Mouse (Mus musculus): Measurements from ENCODE around the gene Rad51b. TPM values are rescaled to one million over a fixed set of nuclear protein-coding genes. Genes with fewer than 3 reads are reported as not detected.

The Rad51b gene
- polyA plus RNA-seq, 1 experiment from 2014 or later = 6.6 TPM

DNA sequence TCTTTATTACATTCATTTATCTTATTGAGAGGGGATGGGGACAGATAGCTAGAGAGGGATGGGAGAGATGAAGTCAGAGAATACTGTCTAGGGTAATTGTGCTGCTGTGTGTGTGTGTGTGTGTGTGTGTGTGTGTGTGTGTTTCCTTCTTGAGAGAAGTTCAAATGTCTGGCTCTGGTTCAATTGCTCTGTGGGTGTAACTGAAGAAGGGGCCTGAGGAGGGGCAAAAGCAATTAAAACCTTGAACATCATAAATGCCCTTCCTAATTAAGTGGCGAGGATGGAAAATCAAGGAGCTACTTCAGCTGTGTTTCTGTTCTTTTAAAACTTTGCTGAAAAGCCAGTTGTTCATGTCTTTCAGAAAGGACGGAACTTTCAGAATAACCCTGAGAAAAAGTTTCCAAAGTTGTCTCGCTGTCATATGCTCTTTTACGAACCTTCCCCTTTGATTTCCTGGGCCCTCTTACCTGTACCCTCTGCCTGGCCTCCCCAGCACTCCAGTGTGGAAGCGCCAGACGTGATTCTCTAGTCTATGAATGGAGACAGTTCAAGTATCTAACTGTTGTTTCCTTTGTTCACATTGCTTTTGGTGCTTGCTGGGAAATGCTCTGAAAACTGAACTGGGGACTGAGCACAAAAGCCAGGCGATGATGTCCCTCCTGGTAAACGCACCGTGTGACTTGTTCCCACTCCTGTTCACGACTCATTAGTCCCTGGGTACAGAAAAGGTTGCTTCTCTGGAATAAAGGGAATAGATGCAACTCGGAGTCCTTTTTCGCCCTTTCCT is 158.2 kb downstream of the Rad51b start:
- DNase-seq (ENCODE audit: low spot score) = no peak
- Histone ChIP-seq H3K27ac (peak overlapping the region; percentile 37), H3K9me3 (no peaks in the 10 kb centered on the region), H3K36me3 (no peaks in the 10 kb centered on the region), H3K27me3 (ENCODE audit: insufficient read depth, poor library complexity, severe bottlenecking) (no peaks in the 10 kb centered on the region), H3K4me1 (replicated peaks) (peaks cover 19% of the 10 kb centered on the region), H3K4me3 (no peak overlapping the region)
- 58% methylated on average over 12 of the region's 12 CpGs for whole genome bisulfite sequencing

DNA sequence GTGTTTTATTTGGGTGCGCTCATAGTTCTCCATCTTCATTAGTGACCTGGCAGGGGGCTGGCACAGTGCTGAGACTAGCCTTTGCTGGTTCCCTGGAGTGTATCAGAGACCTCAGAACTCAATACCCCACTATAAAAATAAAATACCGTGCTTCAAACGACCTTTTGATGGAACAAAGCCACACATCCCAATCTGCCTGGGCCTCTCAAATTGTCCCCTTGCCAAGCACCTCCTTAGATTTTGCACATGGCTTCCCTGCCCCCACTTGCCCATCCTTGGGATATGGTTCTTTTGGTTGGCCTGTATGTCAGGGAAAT is 158.7 kb downstream of the Rad51b start:
- WGBS = 40% methylated on average over 3 of the region's 3 CpGs
- Histone ChIP-seq H3K36me3 (no peaks in the 10 kb centered on the region), H3K4me1 (replicated peaks) (peaks cover 19% of the 10 kb centered on the region), H3K9me3 (no peaks in the 10 kb centered on the region), H3K27ac (peak overlapping the region; percentile 37), H3K27me3 (ENCODE audit: insufficient read depth, poor library complexity, severe bottlenecking) (no peaks in the 10 kb centered on the region), H3K4me3 (no peak overlapping the region)
- no peak for DNase-seq (ENCODE audit: low spot score)

DNA sequence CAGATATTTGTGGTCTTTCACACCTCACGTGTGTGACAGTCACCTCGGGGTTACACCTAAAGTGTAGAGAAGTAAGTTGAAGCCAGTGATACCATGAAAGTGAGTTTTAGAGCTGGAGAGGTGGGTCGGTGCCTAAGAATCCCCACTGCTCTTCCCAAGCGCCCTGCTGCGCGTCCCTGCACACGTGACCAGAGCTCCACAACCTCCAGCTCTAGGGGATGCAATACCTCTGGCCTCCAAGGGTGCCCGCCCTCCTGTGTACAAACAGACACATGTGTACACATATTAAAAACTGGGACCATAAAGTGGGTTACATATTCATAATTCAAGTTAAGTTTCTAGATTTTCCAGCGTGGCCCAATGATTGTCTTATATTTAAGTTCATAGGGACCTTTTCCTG is 159.2 kb downstream of the Rad51b start:
- no peaks in the 10 kb centered on the region for H3K27me3 ChIP-seq (ENCODE audit: insufficient read depth, poor library complexity, severe bottlenecking)
- H3K4me1 ChIP-seq (replicated peaks) = peaks cover 19% of the 10 kb centered on the region
- H3K27ac ChIP-seq = peak overlapping the region; percentile 37
- DNase-seq (ENCODE audit: low spot score) = no peak
- WGBS = 90% methylated on average over 9 of the region's 9 CpGs
- H3K4me3 ChIP-seq = no peak overlapping the region
- no peaks in the 10 kb centered on the region for H3K9me3 ChIP-seq
- H3K36me3 ChIP-seq = no peaks in the 10 kb centered on the region

DNA sequence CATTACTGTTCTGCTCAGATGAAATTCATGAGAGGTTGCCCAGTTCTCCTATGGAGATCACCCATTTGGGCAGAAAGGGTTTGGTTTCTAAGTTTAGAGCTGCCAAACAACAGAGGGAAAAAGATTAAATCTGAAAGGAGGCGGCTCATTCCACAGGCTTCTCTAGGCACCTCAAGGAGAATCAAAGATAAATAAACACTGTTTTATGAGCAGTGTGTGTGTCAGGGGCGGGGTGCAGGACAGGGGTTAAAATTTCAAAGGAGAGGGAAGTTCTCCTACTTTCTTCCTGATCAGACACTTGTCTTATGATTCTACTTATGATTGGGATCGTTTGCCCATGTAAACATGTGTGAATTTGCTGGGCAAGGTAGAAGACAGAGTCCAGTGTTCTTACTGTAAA is 166.3 kb downstream of the Rad51b start:
- no peak for DNase-seq (ENCODE audit: low spot score)
- Histone ChIP-seq H3K9me3 (no peaks in the 10 kb centered on the region), H3K27ac (no peak overlapping the region), H3K4me1 (replicated peaks) (0 out of 2 replicates have a peak, but pooled peaks cover 3% of the 10 kb centered on the region), H3K27me3 (ENCODE audit: insufficient read depth, poor library complexity, severe bottlenecking) (no peaks in the 10 kb centered on the region), H3K36me3 (no peaks in the 10 kb centered on the region), H3K4me3 (no peak overlapping the region)
- 81% methylated on average over 3 of the region's 3 CpGs for WGBS

DNA sequence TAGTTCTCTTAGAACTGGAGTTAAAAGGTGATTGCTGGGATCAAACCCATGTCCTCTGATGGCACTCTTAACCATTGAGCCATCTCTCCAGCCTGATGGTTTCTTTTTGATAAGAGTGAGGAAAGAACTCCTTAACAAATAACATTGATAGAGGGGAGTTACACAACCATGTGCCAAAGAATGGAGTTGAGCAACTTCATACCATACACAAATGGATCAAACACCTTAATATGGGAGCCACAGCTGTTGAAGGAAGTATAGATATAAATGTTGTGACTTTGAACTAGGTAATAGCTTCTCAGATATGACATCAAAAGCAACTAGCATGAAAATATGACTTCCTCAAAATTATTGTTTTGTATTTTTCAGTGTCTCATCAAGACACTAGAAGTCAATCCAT is 173.0 kb downstream of the Rad51b start:
- Histone ChIP-seq H3K27me3 (ENCODE audit: insufficient read depth, poor library complexity, severe bottlenecking) (no peaks in the 10 kb centered on the region), H3K4me3 (no peak overlapping the region), H3K36me3 (no peaks in the 10 kb centered on the region)

DNA sequence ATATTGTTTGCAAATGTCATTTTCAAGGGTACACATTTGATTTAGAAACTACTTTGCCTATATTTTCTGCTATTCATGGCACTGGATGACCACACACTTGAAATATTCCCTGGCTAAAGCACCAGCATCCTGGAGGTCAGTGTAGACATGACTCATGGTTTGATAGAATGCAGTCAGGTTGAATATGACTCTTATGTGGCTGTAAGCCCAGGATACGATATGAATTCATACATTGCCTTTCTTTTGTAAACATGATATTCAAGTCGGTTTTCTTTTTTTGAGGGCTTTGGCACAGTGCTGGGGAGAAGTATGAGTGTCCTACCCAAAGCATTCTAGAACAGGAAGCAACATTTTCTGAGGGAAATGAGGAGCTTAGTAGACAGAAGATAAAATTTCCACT is 174.8 kb downstream of the Rad51b start:
- DNase-seq (ENCODE audit: low spot score) = no peak
- Histone ChIP-seq H3K9me3 (no peaks in the 10 kb centered on the region), H3K4me1 (replicated peaks) (no peaks in the 10 kb centered on the region), H3K4me3 (no peak overlapping the region), H3K36me3 (no peaks in the 10 kb centered on the region), H3K27ac (no peak overlapping the region), H3K27me3 (ENCODE audit: insufficient read depth, poor library complexity, severe bottlenecking) (no peaks in the 10 kb centered on the region)
- 92% methylated on average over 2 of the region's 2 CpGs for WGBS

More for the DNA sequence above, 173.0 kb downstream of the Rad51b start:
- H3K27ac ChIP-seq = no peak overlapping the region
- DNase-seq (ENCODE audit: low spot score) = no peak
- no peaks in the 10 kb centered on the region for H3K9me3 ChIP-seq
- no peaks in the 10 kb centered on the region for H3K4me1 ChIP-seq (replicated peaks)

DNA sequence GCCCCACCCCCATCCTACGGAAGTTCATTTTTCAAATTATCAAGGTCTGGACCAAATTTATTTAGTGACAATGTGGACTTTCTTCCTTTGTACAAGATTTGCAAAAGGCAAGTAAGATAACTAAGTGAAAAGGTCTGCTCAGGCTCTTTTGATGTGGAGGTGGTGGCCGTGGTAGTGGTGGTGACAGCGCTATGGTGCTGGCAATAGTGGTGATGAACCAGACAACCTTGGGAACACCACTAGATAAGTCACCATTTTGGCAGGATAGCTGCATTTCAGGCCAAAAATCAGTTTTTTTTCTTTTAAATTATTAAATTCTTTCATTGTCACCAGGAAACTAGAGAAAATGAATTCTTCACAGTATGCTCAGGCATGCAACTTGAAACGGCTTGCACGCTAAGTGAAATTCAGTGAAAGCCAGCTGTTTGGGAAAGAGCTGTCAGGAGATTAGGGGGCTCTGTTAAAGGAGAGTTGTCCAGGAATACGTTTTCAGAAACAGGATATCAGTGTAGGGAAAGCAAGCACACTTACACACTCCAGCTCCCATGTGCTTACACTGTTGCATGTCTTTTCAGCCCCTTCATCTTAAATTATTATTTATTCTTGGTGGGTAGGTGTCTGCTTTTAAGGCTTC is 179.4 kb downstream of the Rad51b start:
- WGBS = 85% methylated on average over 6 of the region's 6 CpGs
- Histone ChIP-seq H3K4me3 (no peak overlapping the region), H3K36me3 (no peaks in the 10 kb centered on the region), H3K4me1 (replicated peaks) (no peaks in the 10 kb centered on the region), H3K27ac (no peak overlapping the region), H3K9me3 (no peaks in the 10 kb centered on the region), H3K27me3 (ENCODE audit: insufficient read depth, poor library complexity, severe bottlenecking) (no peaks in the 10 kb centered on the region)
- no peak for DNase-seq (ENCODE audit: low spot score)

DNA sequence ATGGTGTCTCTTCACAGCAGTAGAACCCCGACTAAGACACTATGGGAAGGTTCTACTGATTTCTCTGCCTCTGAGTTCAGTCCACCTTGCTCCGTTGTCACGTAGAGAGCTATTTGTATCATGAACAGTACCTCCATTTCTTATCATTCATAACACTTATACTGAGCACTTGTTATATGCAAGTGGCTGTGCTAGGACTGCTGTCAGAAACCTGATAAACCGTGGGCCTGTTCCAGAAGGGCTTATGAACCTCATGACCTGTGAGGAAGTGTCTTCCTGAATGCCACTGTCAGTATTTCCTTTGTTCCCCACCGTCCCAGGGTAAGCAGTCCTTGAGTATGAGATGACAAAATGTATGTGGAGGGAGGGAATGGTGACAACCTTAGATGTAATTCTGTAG is 181.7 kb downstream of the Rad51b start:
- H3K4me1 ChIP-seq (replicated peaks) = no peaks in the 10 kb centered on the region
- DNase-seq (ENCODE audit: low spot score) = no peak
- no peak overlapping the region for H3K4me3 ChIP-seq
- H3K9me3 ChIP-seq = no peaks in the 10 kb centered on the region
- H3K27me3 ChIP-seq (ENCODE audit: insufficient read depth, poor library complexity, severe bottlenecking) = no peaks in the 10 kb centered on the region
- 91% methylated on average over 5 of the region's 5 CpGs for WGBS
- no peaks in the 10 kb centered on the region for H3K36me3 ChIP-seq
- no peak overlapping the region for H3K27ac ChIP-seq

DNA sequence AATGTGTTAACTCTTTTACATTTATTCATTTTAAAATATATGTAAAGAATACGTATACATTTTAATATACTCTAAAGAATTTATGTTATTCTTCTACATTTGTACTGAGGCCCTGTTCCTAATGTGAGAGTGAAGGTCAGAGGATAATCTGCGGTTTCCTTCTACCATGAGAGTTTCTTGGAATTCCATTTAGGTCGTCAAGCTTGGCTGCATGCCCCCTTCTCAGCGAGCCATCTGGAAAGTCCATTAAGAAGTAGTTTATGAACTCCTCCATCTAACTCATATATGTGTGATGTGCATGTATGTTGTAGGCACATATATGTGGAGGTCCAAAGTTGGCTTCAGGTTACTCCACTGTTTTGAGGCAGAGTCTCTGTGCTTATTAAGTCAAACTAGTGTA is 188.4 kb downstream of the Rad51b start:
- DNase-seq (ENCODE audit: low spot score) = no peak
- Histone ChIP-seq H3K4me3 (no peak overlapping the region), H3K4me1 (replicated peaks) (no peaks in the 10 kb centered on the region), H3K27ac (no peak overlapping the region), H3K9me3 (no peaks in the 10 kb centered on the region), H3K36me3 (no peaks in the 10 kb centered on the region), H3K27me3 (ENCODE audit: insufficient read depth, poor library complexity, severe bottlenecking) (no peaks in the 10 kb centered on the region)
- 90% methylated on average over 4 of the region's 4 CpGs for WGBS

DNA sequence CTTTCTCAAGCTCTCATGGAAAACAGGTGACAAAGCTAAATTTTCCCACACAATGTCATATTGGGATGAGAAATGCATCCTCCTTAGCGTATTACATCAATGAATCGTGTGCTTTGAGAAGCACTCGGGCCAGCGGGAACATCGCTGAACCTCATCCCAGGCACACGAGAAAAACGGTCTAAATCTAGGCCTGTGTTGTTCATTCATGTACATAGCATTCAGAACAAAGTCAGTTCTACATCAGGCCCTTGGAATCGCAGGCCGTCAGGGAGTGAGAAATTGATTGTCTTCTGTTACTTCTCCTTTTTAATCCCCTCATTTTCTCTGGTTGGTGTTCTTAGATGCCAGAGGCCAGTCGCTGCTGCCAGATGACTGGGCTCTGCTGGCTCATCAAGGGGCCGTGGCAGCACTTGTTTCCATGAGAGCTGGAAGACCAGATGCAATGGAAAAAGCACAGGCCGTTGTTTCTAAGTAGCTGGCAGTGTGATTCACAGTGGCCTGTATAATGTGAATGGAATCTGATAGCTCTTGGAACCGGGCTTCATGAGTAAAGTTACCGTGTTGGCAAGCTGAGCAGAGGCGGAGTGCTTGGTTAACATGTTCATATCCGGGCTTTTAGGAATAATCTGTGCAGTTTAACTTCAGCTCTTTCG is 191.6 kb downstream of the Rad51b start:
- 90% methylated on average over 17 of the region's 17 CpGs for WGBS

DNA sequence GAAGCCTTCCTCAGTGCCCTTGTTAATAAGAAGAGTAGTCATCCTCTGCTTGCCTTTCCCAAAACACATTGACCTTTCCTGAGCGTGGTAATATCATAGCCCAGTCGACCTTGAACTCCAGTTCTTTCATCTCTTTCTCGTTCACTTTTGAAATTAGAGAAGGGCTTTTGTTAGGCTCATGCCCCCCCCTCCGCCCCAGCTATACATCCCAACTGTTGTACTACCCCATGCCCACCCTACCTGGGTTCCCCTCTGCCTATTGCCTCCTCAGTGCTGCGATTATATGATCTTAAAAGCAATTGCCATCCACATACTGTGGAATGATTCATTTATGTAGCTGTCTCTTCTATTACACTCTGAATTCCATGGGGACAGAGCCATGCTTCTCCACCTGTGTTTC is 193.5 kb downstream of the Rad51b start:
- Histone ChIP-seq H3K4me1 (replicated peaks) (no peaks in the 10 kb centered on the region), H3K4me3 (no peak overlapping the region), H3K27ac (no peak overlapping the region), H3K9me3 (no peaks in the 10 kb centered on the region), H3K36me3 (no peaks in the 10 kb centered on the region), H3K27me3 (ENCODE audit: insufficient read depth, poor library complexity, severe bottlenecking) (no peaks in the 10 kb centered on the region)
- 77% methylated on average over 5 of the region's 5 CpGs for WGBS
- no peak for DNase-seq (ENCODE audit: low spot score)

More for the DNA sequence above, 191.6 kb downstream of the Rad51b start:
- Histone ChIP-seq H3K4me1 (replicated peaks) (no peaks in the 10 kb centered on the region), H3K4me3 (no peak overlapping the region), H3K27ac (no peak overlapping the region), H3K27me3 (ENCODE audit: insufficient read depth, poor library complexity, severe bottlenecking) (no peaks in the 10 kb centered on the region), H3K36me3 (no peaks in the 10 kb centered on the region), H3K9me3 (no peaks in the 10 kb centered on the region)
- DNase-seq (ENCODE audit: low spot score) = no peak

DNA sequence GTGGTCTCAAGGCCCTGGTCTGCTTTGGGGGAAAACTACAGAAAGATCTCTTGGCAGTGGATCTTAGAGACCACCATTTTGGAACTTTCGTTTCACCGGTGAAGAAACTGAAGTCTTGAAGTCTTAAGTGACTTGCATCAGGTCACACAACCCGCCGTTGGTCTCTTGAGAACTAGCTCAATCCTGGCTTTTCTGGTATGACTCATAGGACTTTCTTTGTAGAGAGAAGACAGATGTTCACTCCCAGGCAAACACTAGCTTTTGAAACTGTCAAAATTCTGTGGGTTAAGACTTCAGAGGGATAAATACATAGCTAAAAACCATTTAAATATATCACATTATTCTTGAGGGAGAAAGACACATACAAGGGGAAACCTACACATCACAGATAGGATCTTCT is 195.1 kb downstream of the Rad51b start:
- Histone ChIP-seq H3K27me3 (ENCODE audit: insufficient read depth, poor library complexity, severe bottlenecking) (no peaks in the 10 kb centered on the region), H3K36me3 (no peaks in the 10 kb centered on the region), H3K9me3 (no peaks in the 10 kb centered on the region), H3K4me3 (no peak overlapping the region), H3K27ac (no peak overlapping the region), H3K4me1 (replicated peaks) (no peaks in the 10 kb centered on the region)
- 93% methylated on average over 4 of the region's 4 CpGs for WGBS
- no peak for DNase-seq (ENCODE audit: low spot score)

DNA sequence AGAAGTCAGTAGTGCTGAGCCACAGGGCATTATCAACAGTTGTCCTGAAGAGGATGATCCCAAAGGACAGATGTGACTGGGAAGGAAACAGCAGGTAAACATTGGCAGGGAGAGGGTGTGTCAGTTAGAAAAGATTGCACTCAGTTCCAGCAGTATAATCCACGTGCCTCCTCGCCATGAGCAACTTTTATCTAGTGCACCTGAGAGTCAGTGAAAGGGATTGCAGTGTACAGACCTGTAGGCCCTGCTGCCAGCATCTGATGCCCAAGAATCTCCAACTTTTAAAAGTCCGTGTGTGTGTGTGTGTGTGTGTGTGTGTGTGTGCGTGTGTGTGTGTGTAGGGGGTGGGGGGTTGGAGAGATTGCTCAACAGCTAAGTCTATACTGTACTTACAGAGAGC is 195.5 kb downstream of the Rad51b start:
- Histone ChIP-seq H3K4me1 (replicated peaks) (no peaks in the 10 kb centered on the region), H3K4me3 (no peak overlapping the region), H3K27ac (no peak overlapping the region), H3K27me3 (ENCODE audit: insufficient read depth, poor library complexity, severe bottlenecking) (no peaks in the 10 kb centered on the region), H3K36me3 (no peaks in the 10 kb centered on the region), H3K9me3 (no peaks in the 10 kb centered on the region)
- WGBS = 89% methylated on average over 4 of the region's 4 CpGs
- DNase-seq (ENCODE audit: low spot score) = no peak
